Mouse (Mus musculus): Measurements from ENCODE around the gene Pole3.

DNA sequence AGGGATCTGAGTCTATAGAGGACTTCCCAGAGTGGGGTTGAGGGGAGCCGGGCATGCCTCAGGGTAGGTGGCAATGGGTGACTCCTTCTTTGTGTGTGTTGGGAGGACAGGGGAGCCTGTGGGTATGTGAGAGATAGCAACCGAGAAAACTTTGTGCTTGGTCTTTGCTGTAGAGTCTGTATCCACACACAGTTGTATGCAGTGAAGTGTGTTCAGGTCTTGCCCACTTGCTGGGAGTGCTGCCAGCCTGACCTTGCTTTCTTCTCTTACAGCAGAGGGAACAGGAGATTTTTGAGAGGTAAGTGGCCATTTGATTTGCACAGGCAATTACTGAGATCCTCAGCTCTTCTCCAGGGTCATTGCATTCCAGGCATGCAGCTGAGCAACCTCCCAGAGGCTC is 37.0 kb downstream of the Pole3 start:
- TF ChIP-seq CTCF (IDR thresholded peaks at IDR 0.05; ENCODE audit: low read depth, low read length) (no peak), POLR2A (IDR thresholded peaks at IDR 0.05; ENCODE audit: borderline replicate concordance, low read depth, low read length) (no peak)

Measured in bone marrow macrophage, adult 2 months (primary cell).